Mouse (Mus musculus): ENCODE measurements around the gene Man1a2.

DNA sequence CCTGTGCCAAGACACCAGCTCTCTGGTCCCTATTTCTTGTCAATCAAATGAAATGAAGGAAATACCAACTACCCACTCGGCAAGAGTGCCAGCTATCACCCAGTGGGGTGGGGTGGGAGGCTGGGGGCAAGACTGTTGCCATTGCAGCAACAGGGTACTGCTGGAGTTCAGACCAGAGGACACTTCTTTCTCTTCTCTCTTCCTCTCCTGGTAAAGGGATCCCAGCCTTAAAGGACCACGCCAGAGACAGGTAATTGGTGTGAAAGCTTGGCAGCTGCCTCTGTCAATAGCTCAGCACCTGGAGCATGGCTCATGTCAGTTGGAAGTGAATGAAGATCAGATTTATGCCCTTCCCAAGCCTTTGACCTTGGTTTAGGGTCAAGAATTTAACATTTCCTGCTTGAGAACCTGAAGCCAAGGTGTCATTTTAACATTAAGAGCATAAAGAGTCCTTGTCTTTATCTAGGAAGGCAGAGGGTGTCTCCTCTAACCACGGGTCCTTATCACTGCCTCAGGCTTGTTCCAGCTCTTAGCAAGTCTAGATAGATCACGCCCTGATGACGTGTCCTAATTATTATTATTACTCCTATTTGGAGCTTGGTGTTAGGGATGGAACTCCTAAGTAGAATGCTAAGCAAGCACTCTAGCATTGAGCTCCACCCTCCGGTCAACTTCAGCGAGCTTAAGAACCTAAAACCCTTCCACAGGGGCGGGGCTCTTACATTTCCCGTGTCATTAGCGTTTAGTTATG lies 138.0 kb downstream of the Man1a2 start:
- TF ChIP-seq POLR2A (IDR thresholded peaks at IDR 0.05; ENCODE audit: control insufficient read depth, extremely low read depth, insufficient read depth, low read length, poor library complexity) (no peak), CTCF (IDR thresholded peaks at IDR 0.05; ENCODE audit: borderline replicate concordance, control insufficient read depth, extremely low read depth, insufficient read depth, low read length, poor library complexity) (no peak)
